Mouse (Mus musculus): ENCODE data around the gene Itprip.

Itprip gene

DNA sequence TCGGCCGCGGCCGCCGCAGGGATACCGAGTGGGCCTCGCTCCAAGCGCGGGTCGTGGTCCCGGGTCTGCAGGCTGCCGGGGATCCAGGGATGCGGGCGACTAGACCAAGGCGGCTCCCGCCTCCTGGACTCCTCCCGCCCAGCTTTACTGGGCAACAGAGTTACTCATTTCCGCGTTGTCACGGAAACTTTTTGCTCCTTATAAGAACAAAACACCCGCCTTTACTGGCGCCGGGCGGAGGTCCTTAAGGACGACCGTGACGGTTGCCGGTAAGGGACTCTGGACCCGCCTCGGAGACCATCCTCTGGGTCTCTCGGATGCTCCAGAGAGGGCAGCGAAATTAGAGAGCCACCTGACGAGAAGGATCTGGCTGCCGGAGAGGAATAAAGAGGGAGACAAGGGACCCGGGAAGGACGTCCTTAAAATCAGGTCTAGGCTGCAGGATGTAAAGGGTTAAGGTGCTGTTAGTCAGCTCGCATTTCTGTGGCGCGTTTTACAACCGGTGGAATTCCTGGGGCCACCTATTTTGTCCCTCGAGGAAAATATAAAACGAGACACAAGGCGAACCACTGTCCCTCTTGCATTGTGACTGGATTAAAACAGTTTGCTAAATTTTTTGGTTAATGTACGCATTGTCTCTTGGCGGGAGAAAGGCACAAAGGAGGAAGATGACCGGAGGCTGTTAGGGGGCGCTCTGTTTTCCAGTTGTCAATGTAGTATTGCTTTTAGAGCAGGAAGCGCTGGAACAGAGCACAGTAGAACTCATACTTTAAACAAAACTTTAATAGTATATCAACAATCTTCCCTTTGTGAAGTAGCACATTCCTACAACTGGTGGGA lies at the start of gene Itprip, which contains the start of gene Cfap43:
Gene Itprip (minus strand): TSS at position 174 of the 840 bp plus-strand sequence.
Gene Cfap43 (minus strand): TSS at position 162 of the 840 bp plus-strand sequence.
- peak; percentile 76 to 77 for DNase-seq

DNA sequence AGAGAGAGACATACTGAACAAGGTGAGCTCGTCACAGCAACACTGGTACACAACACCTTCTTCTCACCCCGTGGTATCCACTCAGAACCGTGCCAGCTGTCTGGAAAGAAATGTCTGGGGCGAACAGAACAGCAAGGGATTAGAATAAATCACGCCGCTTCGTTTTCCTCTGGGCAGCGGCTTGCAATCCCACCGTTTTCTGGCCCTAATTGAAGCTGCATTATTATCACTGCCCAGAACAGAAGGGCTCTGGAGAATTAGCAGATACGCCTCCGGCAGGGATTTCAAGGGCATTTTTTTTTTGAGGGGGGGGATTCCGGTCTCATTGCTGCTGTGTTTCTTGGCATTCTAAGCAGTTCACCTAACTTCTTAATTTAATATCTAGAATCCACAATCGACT lies 39.1 kb upstream of the Itprip start:
- no peak for DNase-seq

DNA sequence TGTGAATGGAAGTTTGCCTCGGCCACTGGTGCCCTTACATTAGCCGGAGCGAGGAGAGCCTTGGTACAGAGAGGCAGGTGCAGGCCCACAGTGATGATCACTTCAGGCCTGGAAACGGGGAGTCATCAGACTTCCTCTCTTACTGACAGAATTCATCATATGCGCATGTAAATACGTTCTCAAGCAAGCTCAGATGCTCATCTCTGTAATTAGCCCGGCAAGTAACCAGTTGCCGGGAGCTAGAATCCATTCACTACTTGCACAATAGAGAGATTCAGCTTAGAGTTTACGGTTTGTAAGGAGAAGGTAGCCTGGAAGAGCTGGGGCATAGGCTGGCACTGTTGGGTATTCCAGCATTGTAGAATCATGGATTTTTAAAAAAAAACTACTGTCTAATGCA lies 34.1 kb upstream of the Itprip start:
- DNase-seq: no peak

DNA sequence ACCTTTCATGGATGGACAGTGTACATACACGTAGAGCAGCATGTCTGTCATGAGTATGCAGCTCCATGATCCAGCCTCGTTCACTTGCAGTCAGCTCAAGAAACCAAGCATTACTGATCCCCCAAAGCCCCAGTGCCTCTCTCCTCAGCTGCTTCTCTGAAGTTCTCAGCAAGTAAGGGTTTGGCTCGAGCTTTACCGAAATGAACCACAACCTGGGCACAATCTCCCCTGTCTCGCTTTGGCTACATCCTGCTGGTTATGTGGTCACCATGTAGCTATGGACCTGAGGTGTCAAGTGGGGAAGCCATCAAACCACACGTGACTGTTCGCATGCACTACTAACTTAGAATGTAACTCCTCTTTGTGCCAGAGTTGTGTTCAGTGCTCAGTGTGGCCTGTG lies 31.8 kb upstream of the Itprip start:
- DNase-seq: no peak

DNA sequence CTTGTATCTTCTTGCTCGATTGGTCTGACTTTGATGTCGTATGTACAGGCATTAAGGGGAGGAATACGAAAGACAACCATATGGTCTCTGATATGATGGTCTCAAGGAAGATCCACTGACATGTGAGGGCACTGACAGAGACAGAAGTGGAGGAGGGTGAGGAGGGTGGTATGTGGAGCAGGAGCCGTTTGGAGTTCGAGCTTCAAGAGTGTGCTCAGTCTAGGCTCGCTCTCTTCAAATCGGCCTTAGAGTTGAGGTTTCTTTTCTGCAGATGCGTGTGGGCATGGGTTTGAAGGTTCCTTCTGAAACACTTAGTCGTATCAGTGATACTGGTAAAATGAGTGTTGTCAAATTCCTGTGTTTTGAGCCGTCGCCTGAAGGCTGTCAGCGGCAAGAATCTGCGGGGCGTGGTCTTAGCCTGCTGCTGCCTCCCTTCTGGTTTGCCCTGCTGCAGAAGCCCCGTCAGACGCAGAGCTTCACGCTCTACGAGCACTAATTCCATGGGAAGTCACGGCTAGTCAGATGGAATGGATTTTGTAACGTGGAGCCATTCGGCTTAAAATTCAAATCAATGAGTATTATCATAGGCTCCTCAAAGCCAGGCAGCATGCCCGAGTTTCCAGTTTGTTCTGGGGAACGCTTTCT lies 27.8 kb upstream of the Itprip start:
- DNase-seq: no peak

DNA sequence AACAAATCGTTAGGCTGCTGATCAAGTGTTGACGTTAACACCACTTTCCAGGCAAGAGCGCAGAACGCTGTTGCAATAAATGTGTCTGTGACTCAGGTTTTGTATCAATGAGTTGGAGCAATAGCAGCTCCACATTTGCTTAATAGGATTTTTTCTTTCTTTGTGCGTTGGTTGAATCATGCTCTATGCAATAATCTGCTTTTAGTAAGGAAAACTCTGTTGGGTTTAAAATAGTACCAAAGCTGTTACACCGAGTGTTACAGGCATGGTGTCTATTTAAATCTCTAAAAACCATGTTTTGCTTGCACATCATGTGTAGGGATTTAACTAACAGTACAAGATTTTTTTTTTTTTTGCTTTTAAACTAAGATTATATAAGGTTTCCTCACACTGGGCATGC lies 20.3 kb upstream of the Itprip start:
- DNase-seq: no peak

DNA sequence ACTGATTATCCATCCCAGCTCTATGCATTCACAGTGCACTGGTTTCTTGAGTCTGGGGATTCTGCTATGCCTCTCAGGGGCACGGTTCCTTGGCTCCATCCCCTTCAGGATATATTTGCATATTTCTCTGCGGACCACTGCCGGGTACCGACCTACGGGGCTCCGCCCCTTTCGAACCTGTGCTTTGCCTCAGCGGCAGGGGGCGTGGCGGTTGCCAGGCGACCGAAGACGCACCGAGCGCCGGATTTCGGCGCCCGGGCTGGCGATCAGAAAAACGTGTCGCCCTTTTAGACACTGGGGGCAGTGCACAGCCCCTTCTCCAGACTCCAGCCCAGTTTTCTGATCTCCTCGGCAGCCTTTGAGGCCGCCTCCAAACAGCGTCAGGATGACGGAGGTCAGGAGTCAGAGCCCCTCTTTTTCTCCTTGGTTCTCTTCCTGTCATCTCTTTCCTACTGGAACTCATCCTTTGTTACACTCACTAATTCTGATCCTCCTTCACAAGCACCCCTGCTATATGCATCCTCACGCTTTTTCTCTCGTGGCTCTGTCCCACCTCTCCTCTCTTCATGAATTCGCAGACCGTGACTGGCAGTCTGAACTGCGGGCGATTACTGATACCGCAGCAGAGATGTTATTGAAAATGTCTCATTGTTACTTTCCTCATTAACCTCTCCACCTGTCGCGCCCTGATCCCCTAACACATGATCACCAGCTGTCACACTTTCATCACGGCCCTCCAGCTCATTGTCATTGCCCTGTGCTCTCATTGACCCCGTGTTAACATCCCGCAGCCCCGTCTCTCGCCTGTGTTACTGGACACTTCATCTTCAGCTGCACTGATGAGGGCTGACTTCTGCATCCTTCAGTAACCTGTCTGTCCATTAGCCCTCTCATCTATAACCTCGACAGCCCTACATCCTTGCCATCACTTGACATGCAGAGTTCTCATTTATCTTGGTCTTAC lies 18.6 kb upstream of the Itprip start, which contains the start of gene Cfap58:
Gene Cfap58 (plus strand): TSS at position 233 of the 964 bp plus-strand sequence.
- peak; percentile 31 to 38 for DNase-seq

DNA sequence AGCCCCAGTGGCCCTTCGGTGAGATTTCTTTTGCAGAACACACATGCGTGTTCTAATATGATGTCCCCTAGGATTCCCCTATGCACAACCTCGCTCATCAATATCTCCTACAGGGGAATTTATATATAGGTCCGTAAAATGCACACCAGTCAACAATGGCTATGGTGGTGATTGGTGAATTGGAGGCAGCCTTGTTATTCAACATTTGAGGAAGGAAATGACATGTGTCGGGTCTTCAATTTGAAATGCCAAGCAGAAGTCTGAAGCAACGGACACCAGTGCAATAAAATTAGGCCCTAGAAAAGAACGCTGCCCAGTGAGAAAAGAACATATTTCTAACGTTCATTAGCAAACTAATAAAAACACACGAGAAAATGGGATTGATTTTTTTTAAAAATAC lies 17.8 kb upstream of the Itprip start:
- no peak for DNase-seq

DNA sequence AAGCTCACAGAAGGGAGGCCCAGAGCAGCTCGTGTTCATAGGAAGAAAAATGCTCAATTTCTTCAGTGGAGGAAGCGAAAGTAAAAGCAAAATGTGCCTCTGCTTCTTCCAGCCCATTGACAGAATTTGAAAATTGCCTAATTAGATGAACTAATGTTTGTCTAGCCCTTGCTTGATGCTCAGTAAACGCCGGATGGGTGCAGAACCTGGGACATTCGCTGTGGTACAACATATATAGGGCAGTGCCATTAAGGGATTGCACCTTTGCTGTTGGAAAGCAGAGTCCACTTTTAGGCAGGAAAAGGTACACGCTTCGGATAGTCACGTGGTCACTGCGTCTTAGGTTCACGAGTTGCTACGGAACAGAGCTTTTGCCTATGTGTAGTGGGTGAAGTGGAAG lies 17.4 kb upstream of the Itprip start:
- DNase-seq: no peak

DNA sequence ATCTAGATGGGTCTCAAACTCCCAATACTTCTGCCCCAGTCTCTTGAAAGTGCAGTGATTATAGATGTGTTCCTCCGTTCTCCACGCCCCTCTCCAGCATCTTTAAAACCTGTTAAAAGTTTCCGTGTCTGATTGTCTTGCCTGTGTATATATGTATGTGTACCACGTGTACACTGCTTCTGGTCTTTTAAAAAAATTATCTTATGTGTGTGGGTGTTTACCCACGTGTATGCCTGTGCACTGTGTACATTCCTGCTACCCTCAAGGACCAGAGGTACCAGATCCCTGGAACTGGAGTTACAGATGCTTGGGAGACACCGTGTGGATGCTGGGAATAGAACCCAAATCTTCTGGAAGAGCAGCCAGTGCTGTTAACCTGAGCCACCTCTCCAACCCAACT lies 16.4 kb upstream of the Itprip start:
- DNase-seq: no peak

DNA sequence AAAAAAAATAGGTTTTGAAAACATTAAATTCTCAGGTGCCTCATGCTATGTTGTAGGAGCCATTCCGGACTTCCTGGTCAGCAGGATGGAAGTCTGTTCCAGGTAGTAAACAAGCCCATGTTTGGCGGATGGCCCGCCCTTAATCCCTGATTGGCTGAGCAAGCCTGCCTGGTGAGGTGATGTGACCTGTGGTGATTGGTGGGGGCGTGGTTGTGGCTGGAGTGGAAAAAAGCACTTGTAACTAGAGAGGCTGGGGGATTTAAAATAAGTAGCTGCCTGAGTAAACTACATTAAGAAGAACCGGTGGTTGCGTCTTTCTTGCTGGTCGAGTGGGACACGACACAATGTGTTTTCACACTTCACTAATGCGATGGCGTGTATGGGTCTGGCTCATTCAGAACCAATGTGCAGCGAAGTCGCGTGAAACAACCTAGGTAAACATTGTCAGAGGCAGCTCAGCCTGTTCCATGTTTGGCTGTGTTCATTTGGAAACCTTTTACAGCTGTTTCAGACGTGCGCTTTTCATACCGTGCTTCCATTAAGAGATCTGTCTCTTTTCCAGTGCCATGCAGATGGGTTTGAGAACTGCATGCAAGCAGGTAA lies 15.6 kb upstream of the Itprip start:
- peak in 1 of 2 experiments; percentile 37 for DNase-seq

DNA sequence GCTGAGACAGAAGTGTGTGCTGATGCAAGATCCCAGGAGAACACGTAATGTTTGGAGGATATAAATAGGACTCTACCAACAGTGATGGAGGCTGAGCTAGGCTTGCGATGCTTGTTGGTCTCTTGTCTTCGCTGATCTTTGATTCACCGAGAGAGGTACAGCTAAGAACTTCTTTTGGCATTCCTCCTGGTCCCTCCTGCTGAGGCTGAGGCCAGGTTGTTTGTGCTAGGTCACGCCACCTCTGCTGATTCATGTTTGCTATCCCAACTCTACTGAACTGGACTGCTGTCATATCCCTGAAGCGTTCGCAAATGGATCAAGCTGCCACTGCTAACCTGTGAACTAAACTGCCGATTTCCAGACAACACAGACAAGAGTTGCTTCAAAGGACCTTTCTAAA lies 15.0 kb upstream of the Itprip start:
- no peak for DNase-seq

DNA sequence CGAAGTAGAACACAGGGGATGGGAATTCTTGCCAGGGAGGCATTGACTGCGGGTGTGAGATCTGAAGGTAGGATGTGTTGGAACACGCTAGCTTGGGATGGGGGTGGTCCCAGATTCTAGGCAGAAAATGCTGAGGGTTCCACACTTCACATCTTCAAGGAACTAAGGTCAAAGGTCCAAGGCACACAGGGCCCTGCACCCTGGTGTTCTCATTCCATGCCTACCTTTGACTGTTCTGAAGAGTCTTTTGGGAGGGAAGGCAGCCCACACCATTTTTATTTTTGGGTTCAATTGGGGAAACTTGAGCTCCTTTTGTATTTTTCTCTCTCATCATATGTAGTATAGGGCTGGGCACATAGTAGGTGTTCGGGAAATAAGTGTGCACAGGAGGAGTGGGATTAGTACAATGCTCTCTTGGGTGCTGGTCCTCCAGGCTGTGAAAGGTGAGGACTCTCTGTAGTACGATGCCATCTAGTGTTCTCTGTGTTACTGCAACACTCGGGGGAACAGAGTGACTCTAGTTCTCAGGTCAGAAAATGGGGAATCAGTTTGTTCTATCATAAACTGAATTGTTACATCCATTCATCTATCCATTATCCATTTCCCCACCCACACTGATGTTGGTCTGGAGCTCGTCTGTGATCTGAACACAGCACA lies 13.0 kb upstream of the Itprip start:
- DNase-seq: no peak

DNA sequence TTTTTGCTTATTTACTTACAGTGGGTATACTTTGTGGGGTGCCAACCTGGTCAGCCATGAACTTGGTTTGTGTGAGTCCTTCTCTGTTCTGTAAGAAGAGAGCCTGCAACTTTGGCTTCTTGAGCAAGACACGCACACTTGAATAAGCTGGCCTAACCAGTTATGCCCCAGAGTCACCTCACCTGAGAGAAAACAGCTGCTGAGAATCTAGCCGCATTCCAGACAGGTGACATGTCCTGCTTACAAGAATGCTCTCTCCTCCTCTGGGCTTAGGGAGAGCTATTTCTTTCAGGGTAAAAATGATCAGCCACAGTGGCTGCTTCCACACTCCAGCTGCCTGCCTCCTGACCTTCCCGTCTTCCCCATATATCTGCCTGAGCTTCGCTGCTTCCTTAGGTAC lies 9.9 kb upstream of the Itprip start:
- DNase-seq: no peak

DNA sequence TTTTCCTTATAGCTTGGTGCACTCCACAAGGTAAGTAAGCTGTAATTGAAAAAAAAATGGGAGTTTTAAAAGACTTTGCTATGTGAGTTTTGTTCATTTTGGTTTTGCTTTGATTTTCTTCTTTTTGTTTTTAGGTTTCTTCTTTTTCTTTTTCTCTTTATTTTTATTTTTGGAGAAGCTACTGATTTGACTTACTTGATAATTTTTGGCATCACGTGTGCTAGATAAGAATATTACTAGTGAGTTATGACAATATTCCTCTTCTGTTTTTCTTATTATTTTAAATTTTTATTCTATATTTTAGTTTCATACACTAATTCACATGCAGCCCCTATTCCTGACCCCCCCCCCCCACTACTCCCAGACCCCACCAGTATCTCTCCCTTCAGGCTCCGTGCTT lies 7.9 kb upstream of the Itprip start:
- DNase-seq: no peak

DNA sequence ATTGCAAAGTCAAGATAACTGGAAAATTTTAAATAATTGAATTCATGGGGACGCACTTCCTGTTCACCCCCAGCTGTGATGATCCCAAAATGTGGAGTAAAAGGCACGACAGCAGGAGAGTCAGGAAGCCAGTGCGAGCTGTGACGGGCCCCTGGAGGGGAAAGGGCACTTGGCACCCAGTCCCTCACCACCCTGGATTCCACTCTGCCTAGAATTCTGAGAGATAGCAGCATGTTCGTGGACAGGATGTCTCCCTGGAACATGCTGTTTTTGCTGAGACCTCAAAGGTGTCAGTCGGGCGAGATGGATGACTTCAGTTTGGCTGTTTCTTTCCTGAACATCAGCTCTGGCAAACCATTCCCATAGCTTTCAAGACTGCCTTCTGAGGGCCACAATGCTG lies 6.7 kb upstream of the Itprip start:
- DNase-seq: peak; percentile 56 to 57

DNA sequence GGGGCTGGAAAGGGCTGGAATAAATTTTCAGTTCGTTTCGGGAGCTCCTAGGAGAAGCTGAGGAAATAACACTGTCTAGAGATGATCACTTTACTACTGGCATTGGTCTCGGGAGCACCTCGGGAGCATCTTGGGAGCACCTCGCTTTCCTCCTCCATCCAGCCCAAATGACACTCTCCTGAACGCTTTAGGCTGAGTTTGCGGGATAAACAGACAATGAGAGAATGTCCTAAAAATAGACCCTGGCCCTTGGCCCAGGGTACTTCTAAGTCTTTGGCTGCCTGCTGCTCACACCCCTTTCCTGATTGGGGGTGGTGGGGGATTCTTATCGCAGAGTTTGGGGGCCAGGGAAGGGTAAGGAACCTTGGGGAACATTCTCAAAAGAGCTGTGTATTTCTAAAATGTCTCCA lies 872 bp upstream of the Itprip start:
- peak in 1 of 2 experiments; percentile 42 for DNase-seq

DNA sequence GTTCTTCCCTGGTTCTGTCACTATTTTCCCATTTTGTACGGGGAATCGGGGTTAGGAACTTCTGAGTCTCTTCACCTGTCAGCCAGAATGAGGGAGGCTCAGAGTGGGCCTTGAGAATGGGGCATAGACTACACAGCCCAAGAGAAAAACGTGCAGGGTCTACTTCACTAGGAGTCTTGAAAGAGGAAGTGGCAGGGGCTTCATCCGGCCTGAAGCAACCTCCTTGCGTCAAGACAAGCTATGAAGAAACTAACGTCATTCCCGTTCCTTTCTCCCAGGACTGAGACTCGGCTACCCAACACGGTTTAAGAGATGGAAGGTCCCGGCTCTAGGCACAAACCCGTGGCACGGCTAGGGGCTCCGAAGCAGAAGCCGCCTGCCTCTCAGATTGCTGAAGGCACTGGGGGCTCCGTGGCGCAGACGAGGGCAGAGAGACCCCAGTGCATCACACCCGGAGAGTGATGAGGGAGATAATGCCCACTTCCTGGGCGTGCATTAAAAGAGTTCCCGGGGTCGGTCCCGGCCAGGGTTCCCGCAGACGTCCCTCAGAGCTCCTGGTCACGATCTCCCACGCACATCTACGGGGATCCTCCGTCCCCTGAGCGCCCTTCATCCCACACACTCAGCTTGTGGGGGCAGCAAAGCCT lies 521 bp downstream of the Itprip start:
- no peak for DNase-seq

DNA sequence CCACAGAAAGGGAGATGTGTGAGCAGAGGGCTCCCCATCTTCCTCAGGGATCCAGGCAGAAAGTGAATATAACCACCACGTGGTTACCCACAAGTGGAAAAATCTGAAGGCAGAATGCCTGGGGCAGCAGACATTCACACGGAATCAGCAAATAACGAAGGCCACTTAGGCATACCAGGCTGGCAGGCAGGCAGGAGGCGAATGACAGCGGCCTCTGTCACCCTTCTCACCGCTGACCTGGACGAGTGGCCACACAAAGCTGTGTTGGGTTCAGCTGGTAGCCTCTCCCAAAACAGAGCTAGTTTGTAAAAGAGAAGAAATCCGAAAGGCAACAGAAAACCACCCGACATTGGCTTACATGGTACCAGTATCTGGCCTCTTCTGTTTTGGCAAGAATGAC lies 1.1 kb downstream of the Itprip start:
- DNase-seq: no peak

DNA sequence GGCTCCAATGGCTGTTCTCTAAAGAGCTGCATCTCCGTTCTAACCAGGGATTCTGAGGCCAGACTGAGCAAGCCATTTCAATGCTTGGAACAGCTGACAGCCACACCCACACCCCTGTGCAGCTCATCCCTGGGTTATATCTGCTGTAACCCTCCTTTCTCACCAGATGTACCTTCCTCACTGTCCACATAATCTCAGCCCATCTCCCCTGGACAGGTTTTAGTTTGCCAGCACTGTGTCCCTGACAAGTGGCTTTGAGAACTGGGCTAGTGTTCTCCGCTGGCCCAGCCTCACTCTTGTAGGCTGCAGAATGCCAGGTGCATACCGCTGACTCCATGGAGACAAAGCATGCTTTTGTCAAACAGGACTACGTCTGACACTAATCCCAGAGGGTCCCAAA lies 1.7 kb downstream of the Itprip start:
- no peak for DNase-seq

DNA sequence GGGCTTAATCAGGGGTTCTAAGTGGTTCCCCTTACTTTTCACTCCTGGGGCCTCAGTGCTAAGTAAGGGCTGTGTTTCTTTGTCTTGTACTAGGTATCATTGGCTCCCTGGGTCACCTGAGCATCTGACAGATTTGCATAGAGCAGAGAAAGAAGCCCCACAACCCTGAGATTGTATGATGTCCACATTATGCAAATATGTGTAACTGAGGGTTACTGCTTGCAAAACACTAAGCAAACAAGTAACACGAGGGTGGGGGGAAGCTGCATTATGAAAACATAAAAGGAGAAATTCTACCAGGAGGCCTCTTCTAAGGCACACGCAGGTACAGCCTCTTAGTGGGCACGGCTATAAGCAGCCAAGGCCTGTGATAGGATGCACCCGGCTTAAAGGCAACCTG lies 3.8 kb downstream of the Itprip start:
- DNase-seq: no peak

DNA sequence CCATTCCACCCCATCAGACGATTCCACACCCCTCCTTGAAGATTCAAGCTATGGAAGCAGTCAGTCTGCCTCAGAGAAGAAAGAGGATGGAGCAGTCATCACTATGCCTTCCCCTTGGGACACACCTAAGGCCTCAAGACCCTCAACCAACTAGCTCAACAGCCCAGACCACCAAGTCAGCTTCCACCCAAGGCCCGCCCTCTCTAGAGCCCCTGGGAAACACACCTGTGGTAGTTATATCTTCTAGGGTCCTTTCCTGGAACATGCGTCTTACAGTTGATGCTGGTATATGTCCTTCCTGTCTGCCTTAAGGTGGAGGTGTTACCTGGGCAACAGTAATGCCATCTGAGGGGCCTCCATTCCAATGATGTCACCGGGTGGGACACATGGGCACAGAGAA lies 4.9 kb downstream of the Itprip start:
- DNase-seq: no peak

Data from kidney, adult 8-10 months (tissue).